Mouse (Mus musculus): ENCODE measurements at regions not wholly inside any gene's neighbourhood (a gene's known extent, or its start where the extent isn't known, plus 50 kb on each side); places are given as distances from the start of the nearest gene placed in this dataset.
"Not testable (repeated sequence)": the region's sequence is repeated elsewhere in the genome, so short reads cannot be mapped to it uniquely, and the experiment has no call there.

DNA sequence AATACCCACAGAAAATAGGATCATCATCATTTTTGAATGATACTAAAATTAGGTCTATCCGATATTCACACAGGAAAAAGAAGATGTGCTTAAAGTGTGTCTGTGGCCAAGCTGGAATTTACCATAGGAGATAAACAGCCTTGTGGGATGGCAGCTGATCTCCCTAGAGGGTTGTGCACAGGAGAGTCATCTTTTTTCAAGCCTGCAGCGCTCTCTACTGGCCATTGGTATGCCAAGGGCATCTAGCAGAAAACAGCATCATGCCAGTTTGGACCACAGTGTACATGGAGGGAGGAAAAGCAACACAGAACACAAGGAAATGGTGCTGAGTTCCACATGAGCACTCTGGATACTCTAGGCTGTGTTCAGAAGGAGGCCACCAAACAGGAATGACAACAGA is 74.1 kb upstream of the Diaph3 start:
- H3K27me3 ChIP-seq (ENCODE audit: insufficient read depth, low read length), result no peaks in the 10 kb centered on the region
- H3K4me1 ChIP-seq (ENCODE audit: insufficient read depth, low read length), result no peaks in the 10 kb centered on the region
- H3K27ac ChIP-seq (ENCODE audit: low read length), result no peak overlapping the region
- WGBS, result 41% methylated on average over 2 of the region's 2 CpGs
- no peak overlapping the region for H3K9ac ChIP-seq (replicated peaks; ENCODE audit: low read length)
- no peaks in the 10 kb centered on the region for H3K9me3 ChIP-seq (ENCODE audit: low read length)
- peak; percentile 57; the same call in 1 of the 2 replicates for ATAC-seq (ENCODE audit: low FRiP score, low TSS enrichment)
- no peak overlapping the region for H3K4me3 ChIP-seq (ENCODE audit: low read length)
- no peaks in the 10 kb centered on the region for H3K36me3 ChIP-seq (ENCODE audit: insufficient read depth, low read length)
- H3K4me2 ChIP-seq (replicated peaks; ENCODE audit: low read depth, low read length), result no peak overlapping the region

DNA sequence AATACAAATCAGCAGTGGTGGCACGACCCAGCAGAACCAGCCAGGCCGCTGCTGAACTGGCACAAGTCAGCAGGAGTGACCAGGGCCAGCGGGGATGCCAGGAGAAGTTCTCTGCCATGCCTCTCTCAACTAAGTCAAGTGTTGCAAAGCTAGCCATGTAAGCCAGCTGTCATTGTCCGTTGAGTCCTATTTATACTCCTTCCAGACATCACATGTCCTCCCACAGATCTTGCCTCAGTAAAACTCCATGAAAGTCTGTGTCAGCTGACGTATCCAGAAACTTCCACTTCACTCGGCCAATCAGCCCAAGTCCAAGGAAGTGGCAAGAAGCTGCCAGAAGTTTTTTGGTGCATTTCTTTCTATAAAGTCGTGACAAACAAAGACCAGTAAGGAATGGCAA is 76.0 kb upstream of the Diaph3 start:
- no peak overlapping the region for H3K4me2 ChIP-seq (replicated peaks; ENCODE audit: low read depth, low read length)
- H3K36me3 ChIP-seq (ENCODE audit: insufficient read depth, low read length), result no peaks in the 10 kb centered on the region
- no peak overlapping the region for H3K27ac ChIP-seq (ENCODE audit: low read length)
- no peak overlapping the region for H3K9ac ChIP-seq (replicated peaks; ENCODE audit: low read length)
- 67% methylated on average over 7 of the region's 7 CpGs for WGBS
- no peak overlapping the region for H3K4me3 ChIP-seq (ENCODE audit: low read length)
- ATAC-seq (ENCODE audit: low FRiP score, low TSS enrichment), result no peak
- no peaks in the 10 kb centered on the region for H3K4me1 ChIP-seq (ENCODE audit: insufficient read depth, low read length)
- H3K27me3 ChIP-seq (ENCODE audit: insufficient read depth, low read length), result no peaks in the 10 kb centered on the region
- H3K9me3 ChIP-seq (ENCODE audit: low read length), result no peaks in the 10 kb centered on the region

DNA sequence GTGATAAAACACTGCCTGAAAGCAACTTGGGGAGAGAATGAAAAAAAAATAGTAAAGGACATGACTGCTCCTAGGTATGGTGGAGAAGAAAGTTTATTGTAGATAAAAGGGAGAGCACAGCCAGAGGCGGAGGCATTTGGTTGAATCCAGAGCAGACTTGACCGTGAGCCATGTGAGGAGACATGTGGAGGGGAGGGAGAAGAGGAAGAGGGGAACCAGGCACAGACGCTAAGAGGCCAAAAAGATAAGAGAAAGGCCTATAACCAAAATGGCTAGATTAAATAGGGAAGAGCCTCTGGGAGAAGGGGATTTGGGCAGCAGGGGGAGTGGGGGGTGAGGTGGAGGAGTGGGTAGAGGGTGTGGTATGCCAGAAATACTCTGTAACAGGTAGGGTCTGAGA is 78.9 kb upstream of the Diaph3 start:
- WGBS, result 87% methylated on average over 3 of the region's 3 CpGs

GRCm38 (mm10) chr14:87224870-87225269 is 83.8 kb upstream of the Diaph3 start:
- ATAC-seq (ENCODE audit: low FRiP score, low TSS enrichment), result no peak
- Histone ChIP-seq H3K27ac (ENCODE audit: low read length) (no peak overlapping the region), H3K4me1 (ENCODE audit: insufficient read depth, low read length) (no peaks in the 10 kb centered on the region), H3K36me3 (ENCODE audit: insufficient read depth, low read length) (no peaks in the 10 kb centered on the region), H3K4me2 (replicated peaks; ENCODE audit: low read depth, low read length) (no peak overlapping the region), H3K9me3 (ENCODE audit: low read length) (peaks cover 7% of the 10 kb centered on the region), H3K9ac (replicated peaks; ENCODE audit: low read length) (no peak overlapping the region), H3K27me3 (ENCODE audit: insufficient read depth, low read length) (no peaks in the 10 kb centered on the region), H3K4me3 (ENCODE audit: low read length) (no peak overlapping the region)
- WGBS, result 81% methylated on average over 5 of the region's 5 CpGs

More for the DNA sequence above, 78.9 kb upstream of the Diaph3 start:
- no peaks in the 10 kb centered on the region for H3K9me3 ChIP-seq (ENCODE audit: low read length)
- no peaks in the 10 kb centered on the region for H3K27me3 ChIP-seq (ENCODE audit: insufficient read depth, low read length)
- H3K36me3 ChIP-seq (ENCODE audit: insufficient read depth, low read length), result no peaks in the 10 kb centered on the region
- no peak overlapping the region for H3K9ac ChIP-seq (replicated peaks; ENCODE audit: low read length)
- H3K27ac ChIP-seq (ENCODE audit: low read length), result no peak overlapping the region
- no peaks in the 10 kb centered on the region for H3K4me1 ChIP-seq (ENCODE audit: insufficient read depth, low read length)
- H3K4me2 ChIP-seq (replicated peaks; ENCODE audit: low read depth, low read length), result no peak overlapping the region
- no peak overlapping the region for H3K4me3 ChIP-seq (ENCODE audit: low read length)
- no peak for ATAC-seq (ENCODE audit: low FRiP score, low TSS enrichment)

DNA sequence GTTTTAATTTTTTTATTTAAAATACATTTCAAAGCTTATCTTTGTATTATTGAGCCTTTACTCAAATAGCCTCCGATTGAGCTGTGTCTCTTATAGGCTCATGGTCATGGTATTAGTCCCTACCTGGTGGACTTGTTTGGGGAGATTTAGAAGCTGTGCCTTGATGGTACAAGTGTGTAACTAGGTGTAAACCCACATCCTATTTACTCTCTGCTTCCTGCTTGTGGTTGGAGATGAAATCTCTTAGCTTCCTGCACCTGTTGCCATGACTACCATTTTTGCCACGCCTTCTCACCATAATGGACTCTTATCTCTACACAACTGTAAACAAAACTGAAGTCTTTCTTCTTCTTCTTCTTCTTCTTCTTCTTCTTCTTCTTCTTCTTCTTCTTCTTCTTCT is 108.2 kb upstream of the Diaph3 start:
- Histone ChIP-seq H3K4me3 (ENCODE audit: low read length) (no peak overlapping the region), H3K27ac (ENCODE audit: low read length) (no peak overlapping the region), H3K27me3 (ENCODE audit: insufficient read depth, low read length) (no peaks in the 10 kb centered on the region), H3K9me3 (ENCODE audit: low read length) (no peaks in the 10 kb centered on the region), H3K36me3 (ENCODE audit: insufficient read depth, low read length) (no peaks in the 10 kb centered on the region), H3K9ac (replicated peaks; ENCODE audit: low read length) (no peak overlapping the region), H3K4me1 (ENCODE audit: insufficient read depth, low read length) (no peaks in the 10 kb centered on the region), H3K4me2 (replicated peaks; ENCODE audit: low read depth, low read length) (no peak overlapping the region)
- ATAC-seq (ENCODE audit: low FRiP score, low TSS enrichment), result no peak
- WGBS, result 81% methylated on average over 2 of the region's 2 CpGs

DNA sequence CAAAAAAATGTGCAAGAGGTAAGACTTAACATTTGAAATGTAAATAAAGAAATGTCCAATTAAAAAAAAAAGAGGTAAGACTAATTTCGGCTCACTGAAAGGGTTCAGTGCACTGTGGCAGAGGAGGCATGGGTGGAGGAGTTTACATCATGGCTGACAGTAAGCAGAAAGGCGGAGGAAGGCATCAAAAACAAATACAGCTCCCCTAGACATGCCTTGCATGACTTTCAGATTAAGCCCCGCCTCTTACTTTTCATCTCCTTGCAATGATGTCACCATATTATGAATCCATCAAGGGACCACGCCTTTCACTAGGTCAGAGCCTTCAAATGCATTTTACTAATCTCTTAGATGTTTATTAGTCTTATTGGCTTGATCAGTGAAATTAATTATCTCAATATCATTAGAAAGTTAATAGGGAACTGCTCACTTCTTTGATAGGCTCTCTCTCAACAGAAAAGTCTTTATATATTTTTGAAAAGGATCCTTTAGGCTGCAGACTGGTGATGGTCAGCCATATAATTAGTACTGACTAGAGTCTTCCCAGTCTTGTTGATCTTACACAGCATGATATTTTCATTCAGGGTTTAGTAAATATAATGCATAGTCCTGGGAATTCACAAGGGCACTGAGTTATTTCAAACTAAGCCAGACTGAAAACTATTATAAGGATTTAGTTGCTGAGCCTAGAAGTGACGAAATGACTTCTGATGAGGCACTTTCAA is 114.6 kb upstream of the Diaph3 start:
- Histone ChIP-seq H3K27me3 (ENCODE audit: insufficient read depth, low read length) (no peaks in the 10 kb centered on the region), H3K4me2 (replicated peaks; ENCODE audit: low read depth, low read length) (no peak overlapping the region), H3K9ac (replicated peaks; ENCODE audit: low read length) (no peak overlapping the region), H3K4me1 (ENCODE audit: insufficient read depth, low read length) (no peaks in the 10 kb centered on the region), H3K36me3 (ENCODE audit: insufficient read depth, low read length) (no peaks in the 10 kb centered on the region), H3K9me3 (ENCODE audit: low read length) (no peaks in the 10 kb centered on the region), H3K4me3 (ENCODE audit: low read length) (no peak overlapping the region), H3K27ac (ENCODE audit: low read length) (no peak overlapping the region)
- WGBS, result 79% methylated on average over 5 of the region's 5 CpGs
- ATAC-seq (ENCODE audit: low FRiP score, low TSS enrichment), result no peak

GRCm38 (mm10) chr14:87261726-87262125 is 120.7 kb upstream of the Diaph3 start:
- no peak overlapping the region for H3K4me2 ChIP-seq (replicated peaks; ENCODE audit: low read depth, low read length)
- H3K36me3 ChIP-seq (ENCODE audit: insufficient read depth, low read length), result no peaks in the 10 kb centered on the region
- H3K4me1 ChIP-seq (ENCODE audit: insufficient read depth, low read length), result no peaks in the 10 kb centered on the region
- H3K27ac ChIP-seq (ENCODE audit: low read length), result no peak overlapping the region
- H3K9ac ChIP-seq (replicated peaks; ENCODE audit: low read length), result no peak overlapping the region
- ATAC-seq (ENCODE audit: low FRiP score, low TSS enrichment), result no peak
- no peak overlapping the region for H3K4me3 ChIP-seq (ENCODE audit: low read length)
- no peaks in the 10 kb centered on the region for H3K9me3 ChIP-seq (ENCODE audit: low read length)
- WGBS, result 58% methylated on average over 5 of the region's 5 CpGs
- no peaks in the 10 kb centered on the region for H3K27me3 ChIP-seq (ENCODE audit: insufficient read depth, low read length)

DNA sequence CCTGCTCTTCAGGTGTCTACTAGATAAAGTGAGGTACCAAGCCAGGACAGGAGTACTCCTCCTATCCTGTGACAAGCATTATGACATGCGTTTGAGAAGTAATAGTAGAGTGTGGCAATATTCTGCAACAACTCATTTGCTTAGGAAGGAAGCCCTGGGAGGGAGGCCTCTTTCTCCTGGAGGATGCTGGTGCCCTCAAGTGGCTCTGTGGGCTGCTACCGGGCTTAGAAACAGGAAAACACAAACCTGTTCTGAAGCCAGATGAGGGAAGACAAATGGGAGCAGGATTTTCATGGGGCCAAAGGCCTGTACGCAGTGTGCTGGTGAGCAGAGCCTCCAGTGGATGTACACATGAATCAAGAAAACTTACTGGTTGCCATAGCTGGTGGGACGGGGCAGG is 123.8 kb upstream of the Diaph3 start:
- Histone ChIP-seq H3K4me2 (replicated peaks; ENCODE audit: low read depth, low read length) (no peak overlapping the region), H3K9me3 (ENCODE audit: low read length) (no peaks in the 10 kb centered on the region), H3K36me3 (ENCODE audit: insufficient read depth, low read length) (no peaks in the 10 kb centered on the region), H3K27me3 (ENCODE audit: insufficient read depth, low read length) (no peaks in the 10 kb centered on the region), H3K4me3 (ENCODE audit: low read length) (no peak overlapping the region), H3K9ac (replicated peaks; ENCODE audit: low read length) (no peak overlapping the region), H3K4me1 (ENCODE audit: insufficient read depth, low read length) (no peaks in the 10 kb centered on the region), H3K27ac (ENCODE audit: low read length) (no peak overlapping the region)
- ATAC-seq (ENCODE audit: low FRiP score, low TSS enrichment), result no peak
- WGBS, result 76% methylated on average over 4 of the region's 4 CpGs

DNA sequence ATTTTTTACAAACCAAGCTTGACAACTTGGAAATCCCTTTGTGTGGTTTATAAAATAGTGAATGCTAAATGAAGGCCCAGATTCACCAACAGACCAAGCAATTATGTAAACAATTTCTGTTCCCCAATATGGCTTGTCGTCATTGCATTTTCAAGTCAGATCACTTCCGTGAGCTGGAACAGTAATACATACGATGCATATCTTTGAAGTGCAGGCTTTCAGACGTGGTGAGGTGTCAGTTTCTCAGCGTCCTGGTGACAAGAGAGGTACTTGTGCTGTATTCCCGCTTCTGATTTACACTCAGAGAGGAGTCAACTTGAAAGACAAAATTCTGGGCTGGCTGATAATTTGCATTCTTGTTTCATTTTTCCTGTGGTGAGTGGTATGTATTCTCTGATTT is 125.3 kb upstream of the Diaph3 start:
- H3K27me3 ChIP-seq (ENCODE audit: insufficient read depth, low read length), result no peaks in the 10 kb centered on the region
- no peak overlapping the region for H3K4me2 ChIP-seq (replicated peaks; ENCODE audit: low read depth, low read length)
- H3K4me3 ChIP-seq (ENCODE audit: low read length), result no peak overlapping the region
- WGBS, result 36% methylated on average over 6 of the region's 6 CpGs
- no peak for ATAC-seq (ENCODE audit: low FRiP score, low TSS enrichment)
- H3K36me3 ChIP-seq (ENCODE audit: insufficient read depth, low read length), result no peaks in the 10 kb centered on the region
- no peaks in the 10 kb centered on the region for H3K4me1 ChIP-seq (ENCODE audit: insufficient read depth, low read length)
- H3K27ac ChIP-seq (ENCODE audit: low read length), result no peak overlapping the region
- H3K9ac ChIP-seq (replicated peaks; ENCODE audit: low read length), result no peak overlapping the region
- H3K9me3 ChIP-seq (ENCODE audit: low read length), result no peaks in the 10 kb centered on the region

DNA sequence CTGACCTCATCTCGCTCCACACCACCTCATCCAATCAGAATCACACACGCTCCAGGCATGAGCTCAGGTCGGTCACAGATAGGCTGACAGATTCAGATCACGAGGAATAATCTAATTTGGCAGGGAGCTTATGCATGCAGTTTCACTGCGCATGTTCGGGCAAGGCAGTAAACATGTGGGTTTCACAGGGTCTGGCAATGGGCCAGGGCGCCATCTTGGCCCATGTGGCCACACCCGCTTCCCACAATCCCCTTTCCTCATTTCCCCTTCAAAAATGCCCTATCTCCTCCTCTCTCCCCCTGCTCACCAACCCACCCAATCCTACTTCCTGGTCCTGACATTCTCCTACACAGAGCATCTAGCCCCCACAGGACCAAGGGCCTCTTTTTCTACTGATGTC is 127.2 kb upstream of the Tdrd3 start:
- H3K9me3 ChIP-seq (ENCODE audit: low read length); H3K27me3 ChIP-seq (ENCODE audit: insufficient read depth, low read length); H3K4me1 ChIP-seq (ENCODE audit: insufficient read depth, low read length); H3K9ac ChIP-seq (replicated peaks; ENCODE audit: low read length); H3K4me3 ChIP-seq (ENCODE audit: low read length); H3K27ac ChIP-seq (ENCODE audit: low read length); H3K4me2 ChIP-seq (replicated peaks; ENCODE audit: low read depth, low read length); H3K36me3 ChIP-seq (ENCODE audit: insufficient read depth, low read length); ATAC-seq (ENCODE audit: low FRiP score, low TSS enrichment): not testable (repeated sequence)
- 94% methylated on average over 8 of the region's 8 CpGs for WGBS
